Mouse (Mus musculus): ENCODE results near the gene Smim14. TPM values are rescaled to one million over a fixed set of nuclear protein-coding genes. Genes with fewer than 3 reads are reported as not detected.
A peak's percentile ranks its signal among the peaks of the same experiment; 100 is the strongest.

Smim14 gene
- total and polyA plus RNA-seq, 3 experiments: 18.8 to 29.8 TPM; not detected in 1

DNA sequence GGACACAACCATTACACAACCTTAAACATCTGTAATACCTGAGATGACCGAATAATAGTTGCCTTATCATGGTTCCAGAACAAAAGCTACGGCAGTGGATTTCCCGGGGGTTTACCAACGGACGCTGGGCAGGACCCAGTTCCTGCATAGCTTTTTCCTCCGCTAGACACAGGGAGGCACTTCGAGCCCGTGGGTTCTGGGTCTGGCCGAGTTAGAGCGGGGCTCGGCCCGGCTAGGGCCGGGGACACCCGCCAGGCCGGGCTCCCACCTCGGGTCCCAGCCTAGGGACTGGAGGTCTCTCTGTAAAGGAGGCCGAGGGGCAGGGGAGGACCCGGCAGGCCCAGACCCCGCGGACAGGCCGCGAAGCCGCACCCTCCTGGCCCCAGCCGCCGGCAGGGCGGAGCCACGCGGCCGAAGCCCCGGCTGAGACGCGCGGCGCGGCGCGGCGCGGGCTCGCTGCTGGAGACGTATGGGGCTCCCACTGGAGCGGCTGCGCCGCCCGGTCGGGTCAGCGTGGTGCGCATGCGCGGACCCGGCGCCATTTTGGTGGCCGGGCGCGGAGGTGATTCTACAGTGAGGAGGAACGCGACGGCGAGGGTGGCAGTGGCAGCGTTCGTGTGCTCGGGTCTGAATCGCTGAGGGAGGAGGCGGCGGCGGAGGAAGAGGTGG is at the start of gene Smim14, which contains the start of gene Ube2k (continued):
- TF ChIP-seq ETS1 (IDR thresholded peaks at IDR 0.05; ENCODE audit: low read depth, low read length) (0 out of 2 replicates have a peak, but pooled peaks have one; percentile 17), RAD21 (IDR thresholded peaks at IDR 0.05; ENCODE audit: low read depth, low read length) (no peak; the same call in 1 of the 2 replicates), ZMIZ1 (IDR thresholded peaks at IDR 0.05; ENCODE audit: low read depth, low read length) (peak; percentile 90), HCFC1 (IDR thresholded peaks at IDR 0.05; ENCODE audit: low read depth, low read length) (peak; percentile 66)

DNA sequence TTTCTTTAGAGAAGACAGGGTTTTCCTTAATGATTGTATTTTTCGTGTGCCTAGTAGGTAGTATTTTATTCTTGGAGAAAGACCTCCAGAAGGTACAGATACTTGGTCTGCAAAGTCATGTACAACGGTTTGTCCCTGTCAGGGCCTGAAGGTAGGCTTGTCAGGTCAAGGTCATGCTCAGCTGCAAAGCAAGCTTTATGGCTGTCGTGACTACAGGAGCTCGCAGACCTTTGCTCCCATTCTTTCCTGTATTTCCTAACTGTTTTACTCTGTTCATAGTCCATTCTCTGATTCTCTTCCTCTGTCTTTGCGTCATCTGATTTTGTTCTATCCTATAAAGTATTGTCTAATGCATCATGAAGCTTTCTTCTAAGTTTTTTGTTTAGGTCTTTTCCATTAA is 49.3 kb upstream of the Smim14 start:
- Histone ChIP-seq H3K36me3 (ENCODE audit: control insufficient read depth in 1 of 2, insufficient read depth in 2 of 2, low read length in 2 of 2) (peaks cover 11 to 47% of the 10 kb centered on the region in 2 experiments), H3K79me2 (ENCODE audit: control insufficient read depth, insufficient read depth, low read length, poor library complexity) (no peaks in the 10 kb centered on the region; the same call in 1 of the 2 replicates), H3K27ac (ENCODE audit: control insufficient read depth, low read depth, low read length) (no peak overlapping the region), H3K4me1 (ENCODE audit: control insufficient read depth in 1 of 2, insufficient read depth in 2 of 2, low read length in 2 of 2) (peaks cover 0 to 2% of the 10 kb centered on the region in 2 experiments; a peak in 2 of 4 replicates), H3K9ac (ENCODE audit: control insufficient read depth, low read depth, low read length, poor library complexity, severe bottlenecking) (no peak overlapping the region), H3K9me3 (replicated peaks; ENCODE audit: insufficient read depth, low read length) (no peaks in the 10 kb centered on the region), H3K27me3 (ENCODE audit: control insufficient read depth in 1 of 2, insufficient read depth in 2 of 2, low read length in 2 of 2) (no peaks in the 10 kb centered on the region), H3K4me3 (ENCODE audit: control insufficient read depth in 1 of 2, insufficient read depth in 1 of 2, low read depth in 2 of 2, low read length in 2 of 2) (no peak overlapping the region)
- TF ChIP-seq NELFE (IDR thresholded peaks at IDR 0.05; ENCODE audit: low read depth, low read length) (no peak), KAT2A (conservative IDR thresholded peaks at IDR 0.05; ENCODE audit: low read depth, low read length) (no peak), POLR2A (IDR thresholded peaks at IDR 0.05; ENCODE audit: control insufficient read depth in 1 of 2, insufficient read depth in 1 of 2, low read depth in 1 of 2, low read length in 2 of 2, poor library complexity in 1 of 2) (no peak), ZKSCAN1 (IDR thresholded peaks at IDR 0.05; ENCODE audit: low read depth, low read length) (no peak), ZMIZ1 (IDR thresholded peaks at IDR 0.05; ENCODE audit: low read depth, low read length) (no peak)
- DNase-seq (ENCODE audit: low read depth, low spot score): no peak

DNA sequence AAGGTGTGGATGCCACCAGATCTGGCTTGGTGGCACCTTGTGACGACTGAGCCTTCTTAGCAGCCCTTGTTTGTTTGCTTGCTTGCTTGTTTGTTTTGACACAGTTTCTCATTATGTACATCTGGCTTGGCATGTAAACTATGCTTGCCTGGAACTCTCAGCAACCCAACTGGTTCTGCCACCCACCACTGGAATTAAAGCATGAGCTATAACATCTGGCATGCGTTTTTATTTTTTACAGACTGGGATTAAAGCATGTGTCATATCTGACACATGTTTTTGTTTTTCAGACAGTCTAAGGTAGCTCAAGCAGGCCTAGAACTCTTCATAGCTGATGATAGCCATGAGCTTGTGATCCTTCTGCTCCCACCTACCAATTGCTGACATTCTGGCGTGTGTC is 41.6 kb upstream of the Smim14 start:
- H3K79me2 ChIP-seq (ENCODE audit: control insufficient read depth, insufficient read depth, low read length, poor library complexity): peaks cover 1% of the 10 kb centered on the region; the same call in 1 of the 2 replicates
- no peaks in the 10 kb centered on the region for H3K27me3 ChIP-seq (ENCODE audit: control insufficient read depth in 1 of 2, insufficient read depth in 2 of 2, low read length in 2 of 2)
- H3K4me3 ChIP-seq (ENCODE audit: control insufficient read depth in 1 of 2, insufficient read depth in 1 of 2, low read depth in 2 of 2, low read length in 2 of 2): no peak overlapping the region
- no peaks in the 10 kb centered on the region for H3K9me3 ChIP-seq (replicated peaks; ENCODE audit: insufficient read depth, low read length)
- no peak for DNase-seq (ENCODE audit: low read depth, low spot score)
- H3K4me1 ChIP-seq (ENCODE audit: control insufficient read depth in 1 of 2, insufficient read depth in 2 of 2, low read length in 2 of 2): no peaks in the 10 kb centered on the region
- no peak overlapping the region for H3K9ac ChIP-seq (ENCODE audit: control insufficient read depth, low read depth, low read length, poor library complexity, severe bottlenecking)
- no peak for TF ChIP-seq NRF1 (IDR thresholded peaks at IDR 0.05; ENCODE audit: insufficient read depth, low read depth, low read length, poor library complexity, severe bottlenecking)
- no peak for TF ChIP-seq MAX (IDR thresholded peaks at IDR 0.05; ENCODE audit: low read length)
- TF ChIP-seq RCOR1 (IDR thresholded peaks at IDR 0.05; ENCODE audit: low read depth, low read length): no peak
- TF ChIP-seq KAT2A (conservative IDR thresholded peaks at IDR 0.05; ENCODE audit: low read depth, low read length): no peak
- TF ChIP-seq BHLHE40 (IDR thresholded peaks at IDR 0.05; ENCODE audit: borderline replicate concordance, low read depth, low read length): no peak
- TF ChIP-seq MYC (IDR thresholded peaks at IDR 0.05; ENCODE audit: low read depth, low read length): no peak
- TF ChIP-seq ETS1 (IDR thresholded peaks at IDR 0.05; ENCODE audit: low read depth, low read length): no peak
- no peak for TF ChIP-seq NELFE (IDR thresholded peaks at IDR 0.05; ENCODE audit: low read depth, low read length)
- TF ChIP-seq ZNF384 (IDR thresholded peaks at IDR 0.05; ENCODE audit: low read depth, low read length): no peak
- TF ChIP-seq USF2 (IDR thresholded peaks at IDR 0.05; ENCODE audit: borderline replicate concordance in 1 of 2, insufficient read depth in 1 of 2, low read depth in 1 of 2, low read length in 2 of 2): no peak
- no peak for TF ChIP-seq SIN3A (IDR thresholded peaks at IDR 0.05; ENCODE audit: low read length)
- no peak for TF ChIP-seq MEF2A (IDR thresholded peaks at IDR 0.05; ENCODE audit: extremely low read depth, insufficient replicate concordance, low read depth, low read length, poor library complexity, severe bottlenecking)
- TF ChIP-seq POLR2AphosphoS5 (IDR thresholded peaks at IDR 0.05; ENCODE audit: borderline replicate concordance, low read depth, low read length): no peak
- H3K36me3 ChIP-seq (ENCODE audit: control insufficient read depth in 1 of 2, insufficient read depth in 2 of 2, low read length in 2 of 2): peaks cover 0 to 36% of the 10 kb centered on the region in 2 experiments
- H3K27ac ChIP-seq (ENCODE audit: control insufficient read depth, low read depth, low read length): no peak overlapping the region
